Mouse (Mus musculus) right cerebral cortex, postnatal 4 days (tissue): ENCODE measurements around the gene Gfm2.
"Not testable (repeated sequence)": the region's sequence is repeated elsewhere in the genome, so short reads cannot be mapped to it uniquely, and the experiment has no call there.

Source experiments
- DNase-seq: peaks from one replicate; pipeline ENCODE4 v3.0.0-alpha.2; 2022

Gfm2 gene

GRCm38 (mm10) chr13:97137466-97138400 is at the start of gene Gfm2, which contains the start of gene Nsa2:
TSS of gene Gfm2 (plus strand) at chr13:97137937.
TSS of gene Nsa2 (minus strand) at chr13:97137937.
- DNase-seq: peak; percentile 81

- no peak for DNase-seq
Observed at GRCm38 (mm10) chr13:97088183-97088582, 49.6 kb upstream of the Gfm2 start.

- DNase-seq: no peak
Observed at GRCm38 (mm10) chr13:97095726-97096125, 42.0 kb upstream of the Gfm2 start.

- DNase-seq: peak; percentile 66
Observed at GRCm38 (mm10) chr13:97099187-97099852, 38.4 kb upstream of the Gfm2 start, which contains the start of gene Gm6169. TSS of gene Gm6169 (minus strand) at chr13:97099237.

GRCm38 (mm10) chr13:97104996-97105395 is 32.7 kb upstream of the Gfm2 start:
- no peak for DNase-seq

- DNase-seq: not testable (repeated sequence)
Observed at GRCm38 (mm10) chr13:97107721-97108120, 30.0 kb upstream of the Gfm2 start.

GRCm38 (mm10) chr13:97109046-97109445 is 28.7 kb upstream of the Gfm2 start:
- DNase-seq: no peak

GRCm38 (mm10) chr13:97121341-97121740 is 16.4 kb upstream of the Gfm2 start:
- no peak for DNase-seq

- DNase-seq: not testable (repeated sequence)
Observed at GRCm38 (mm10) chr13:97129654-97130053, 8.1 kb upstream of the Gfm2 start.

- DNase-seq: not testable (repeated sequence)
Observed at GRCm38 (mm10) chr13:97130413-97130812, 7.3 kb upstream of the Gfm2 start.

GRCm38 (mm10) chr13:97138404-97138931 is 731 bp downstream of the Gfm2 start:
- DNase-seq: not testable (repeated sequence)

GRCm38 (mm10) chr13:97142321-97142720 is 4.6 kb downstream of the Gfm2 start:
- DNase-seq: no peak

- DNase-seq: peak; percentile 54
Observed at GRCm38 (mm10) chr13:97145834-97146233, 8.1 kb downstream of the Gfm2 start.

GRCm38 (mm10) chr13:97175520-97176264 is 38.0 kb downstream of the Gfm2 start:
- DNase-seq: no peak

GRCm38 (mm10) chr13:97176731-97177130 is 39.0 kb downstream of the Gfm2 start:
- no peak for DNase-seq

- no peak for DNase-seq
Observed at GRCm38 (mm10) chr13:97178943-97179342, 41.2 kb downstream of the Gfm2 start.

- DNase-seq: no peak
Observed at GRCm38 (mm10) chr13:97180113-97180828, 42.5 kb downstream of the Gfm2 start.

- no peak for DNase-seq
Observed at GRCm38 (mm10) chr13:97182821-97183220, 45.1 kb downstream of the Gfm2 start.

GRCm38 (mm10) chr13:97184168-97184567 is 46.4 kb downstream of the Gfm2 start:
- DNase-seq: no peak

- no peak for DNase-seq
Observed at GRCm38 (mm10) chr13:97184656-97185055, 46.9 kb downstream of the Gfm2 start.

- DNase-seq: no peak
Observed at GRCm38 (mm10) chr13:97186346-97186745, 48.6 kb downstream of the Gfm2 start.

GRCm38 (mm10) chr13:97187693-97188092 is 50.0 kb downstream of the Gfm2 start:
- DNase-seq: no peak
